Mouse (Mus musculus) testis, adult 2 months (tissue): ENCODE results near the gene Gcc2.
"Not testable (repeated sequence)": the region's sequence is repeated elsewhere in the genome, so short reads cannot be mapped to it uniquely, and the experiment has no call there.

Source experiments
- CTCF ChIP-seq: fragments of 200-500 bp; IDR thresholded peaks from 2 replicates; pipeline ENCODE4 v1.5.1; 2012; ENCODE audit warnings: low read depth, mild to moderate bottlenecking, inconsistent platforms, low read length, moderate library complexity; ENCODE audit not compliant: control insufficient read depth, insufficient read depth, insufficient replicate concordance
- POLR2A ChIP-seq: fragments of 200-500 bp; IDR thresholded peaks from 2 replicates; pipeline ENCODE4 v1.6.1; 2012; ENCODE audit warnings: low read depth, mild to moderate bottlenecking, inconsistent platforms, low read length, moderate library complexity; ENCODE audit not compliant: control insufficient read depth

DNA sequence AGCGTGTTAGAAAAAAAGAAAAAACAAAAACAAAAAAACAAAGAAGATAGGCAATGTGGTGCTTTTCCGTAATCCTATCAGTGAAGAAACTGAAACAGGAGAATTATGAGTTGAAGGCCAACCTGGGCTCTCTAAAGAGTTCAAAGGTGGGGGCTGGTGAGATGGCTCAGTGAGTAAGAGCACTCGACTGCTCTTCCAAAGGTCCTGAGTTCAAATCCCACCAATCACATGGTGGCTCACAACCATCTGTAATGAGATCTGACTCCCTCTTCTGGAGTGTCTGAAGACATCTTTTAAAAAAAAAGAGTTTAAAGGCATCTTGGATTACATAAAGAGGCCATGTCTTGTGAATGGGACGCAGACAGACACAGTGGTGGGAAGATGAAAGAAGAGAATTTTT is 81.8 kb downstream of the Gcc2 start:
- not testable (repeated sequence) for TF ChIP-seq POLR2A, CTCF
